Mouse (Mus musculus): ENCODE measurements around the gene Eif5a.

The Eif5a gene

GRCm38 (mm10) chr11:69902972-69903371 is 18.8 kb downstream of the Eif5a start:
- DNase-seq (ENCODE audit: inconsistent ontology term) = no peak

GRCm38 (mm10) chr11:69901993-69902392 is 19.8 kb downstream of the Eif5a start:
- DNase-seq (ENCODE audit: inconsistent ontology term) = peak; percentile 37

- peak; percentile 97 for DNase-seq (ENCODE audit: inconsistent ontology term)
Observed at GRCm38 (mm10) chr11:69901406-69901846, 20.3 kb downstream of the Eif5a start.

- DNase-seq (ENCODE audit: inconsistent ontology term) = peak; percentile 92
Observed at GRCm38 (mm10) chr11:69900471-69901405, 21.0 kb downstream of the Eif5a start, which contains the start of the genes 2810408A11Rik and Neurl4. TSS of gene 2810408A11Rik (minus strand) at chr11:69900987. TSS of gene Neurl4 (plus strand) at chr11:69901072.

GRCm38 (mm10) chr11:69899870-69900269 is 21.9 kb downstream of the Eif5a start:
- DNase-seq (ENCODE audit: inconsistent ontology term) = no peak

GRCm38 (mm10) chr11:69895291-69895690 is 26.5 kb downstream of the Eif5a start, which contains the start of gene Acap1:
TSS of gene Acap1 (minus strand) at chr11:69895539.
- no peak for DNase-seq (ENCODE audit: inconsistent ontology term)

- DNase-seq (ENCODE audit: inconsistent ontology term) = no peak
Observed at GRCm38 (mm10) chr11:69894671-69895070, 27.1 kb downstream of the Eif5a start.

- peak; percentile 82 for DNase-seq (ENCODE audit: inconsistent ontology term)
Observed at GRCm38 (mm10) chr11:69891482-69891881, 30.3 kb downstream of the Eif5a start.

GRCm38 (mm10) chr11:69886907-69887635 is 34.7 kb downstream of the Eif5a start:
- DNase-seq (ENCODE audit: inconsistent ontology term) = no peak

- no peak for DNase-seq (ENCODE audit: inconsistent ontology term)
Observed at GRCm38 (mm10) chr11:69884663-69885062, 37.1 kb downstream of the Eif5a start.

- no peak for DNase-seq (ENCODE audit: inconsistent ontology term)
Observed at GRCm38 (mm10) chr11:69884240-69884639, 37.5 kb downstream of the Eif5a start.

- DNase-seq (ENCODE audit: inconsistent ontology term) = no peak
Observed at GRCm38 (mm10) chr11:69883527-69884151, 38.1 kb downstream of the Eif5a start.

GRCm38 (mm10) chr11:69883066-69883465 is 38.7 kb downstream of the Eif5a start:
- DNase-seq (ENCODE audit: inconsistent ontology term) = no peak

- no peak for DNase-seq (ENCODE audit: inconsistent ontology term)
Observed at GRCm38 (mm10) chr11:69881787-69882670, 39.7 kb downstream of the Eif5a start.

GRCm38 (mm10) chr11:69880853-69881603 is 40.7 kb downstream of the Eif5a start, which contains the start of gene Kctd11:
TSS of gene Kctd11 (minus strand) at chr11:69881406.
- peak; percentile 98 for DNase-seq (ENCODE audit: inconsistent ontology term)

- DNase-seq (ENCODE audit: inconsistent ontology term) = peak; percentile 88
Observed at GRCm38 (mm10) chr11:69880506-69880852, 41.3 kb downstream of the Eif5a start.

GRCm38 (mm10) chr11:69879711-69880110 is 42.0 kb downstream of the Eif5a start:
- no peak for DNase-seq (ENCODE audit: inconsistent ontology term)

GRCm38 (mm10) chr11:69878952-69879351 is 42.8 kb downstream of the Eif5a start:
- no peak for DNase-seq (ENCODE audit: inconsistent ontology term)

- no peak for DNase-seq (ENCODE audit: inconsistent ontology term)
Observed at GRCm38 (mm10) chr11:69878399-69878798, 43.4 kb downstream of the Eif5a start.

GRCm38 (mm10) chr11:69877878-69878277 is 43.9 kb downstream of the Eif5a start, which contains the start of gene Tmem95:
TSS of gene Tmem95 (minus strand) at chr11:69878018.
- no peak for DNase-seq (ENCODE audit: inconsistent ontology term)
